Mouse (Mus musculus) frontal cortex, postnatal 36 days (tissue): ENCODE data around the gene Gm30191.

ENCODE experiments used
- DNase-seq, 2 experiments: peaks; one replicate each; pipeline ENCODE4 v3.0.0; 2022; ENCODE audit warnings: low spot score in 2 of 2

The Gm30191 gene

GRCm38 (mm10) chr4:134246719-134247258, at the start of gene Gm30191:
TSS of gene Gm30191 (plus strand) at chr4:134246935.
- DNase-seq = no peak

- no peak for DNase-seq
Measured at GRCm38 (mm10) chr4:134199371-134199770, 47.4 kb upstream of the Gm30191 start.

GRCm38 (mm10) chr4:134202904-134203303, 43.8 kb upstream of the Gm30191 start, which contains the start of gene Gm7534:
TSS of gene Gm7534 (minus strand) at chr4:134203004.
- no peak for DNase-seq

- no peak for DNase-seq
Measured at GRCm38 (mm10) chr4:134203340-134203896, 43.3 kb upstream of the Gm30191 start.

GRCm38 (mm10) chr4:134206488-134207053, 40.2 kb upstream of the Gm30191 start:
- DNase-seq = no peak

GRCm38 (mm10) chr4:134222793-134223600, 23.7 kb upstream of the Gm30191 start:
- no peak for DNase-seq

- no peak for DNase-seq
Measured at GRCm38 (mm10) chr4:134227194-134227593, 19.5 kb upstream of the Gm30191 start, which contains the start of gene Catsper4. TSS of gene Catsper4 (minus strand) at chr4:134227383.

GRCm38 (mm10) chr4:134230431-134230830, 16.3 kb upstream of the Gm30191 start:
- no peak for DNase-seq

- DNase-seq = no peak
Measured at GRCm38 (mm10) chr4:134234876-134235275, 11.9 kb upstream of the Gm30191 start.

- no peak for DNase-seq
Measured at GRCm38 (mm10) chr4:134237582-134238278, 9.0 kb upstream of the Gm30191 start.

GRCm38 (mm10) chr4:134238279-134238651, 8.5 kb upstream of the Gm30191 start, which contains the start of gene Cnksr1:
TSS of gene Cnksr1 (minus strand) at chr4:134238399.
- DNase-seq = no peak

- DNase-seq = no peak
Measured at GRCm38 (mm10) chr4:134238686-134239085, 8.0 kb upstream of the Gm30191 start.

GRCm38 (mm10) chr4:134243516-134244250, 3.1 kb upstream of the Gm30191 start, which contains the start of gene E130218I03Rik:
TSS of gene E130218I03Rik (plus strand) at chr4:134243662.
- DNase-seq = no peak

- peak; percentile 94 to 96 for DNase-seq
Measured at GRCm38 (mm10) chr4:134245148-134245843, 1.4 kb upstream of the Gm30191 start, which contains the start of gene Zfp593. TSS of gene Zfp593 (minus strand) at chr4:134245592.

GRCm38 (mm10) chr4:134246256-134246655, 479 bp upstream of the Gm30191 start:
- no peak for DNase-seq

- peak; percentile 64 to 72 for DNase-seq
Measured at GRCm38 (mm10) chr4:134249651-134250050, 2.9 kb downstream of the Gm30191 start.

- DNase-seq = no peak
Measured at GRCm38 (mm10) chr4:134250116-134250929, 3.6 kb downstream of the Gm30191 start.

GRCm38 (mm10) chr4:134250930-134251240, 4.2 kb downstream of the Gm30191 start:
- peak in 1 of 2 experiments; percentile 48 for DNase-seq
